Mouse (Mus musculus) CD4-positive helper T cell, adult 2 months (primary cell): ENCODE data around the gene Mdk.

ENCODE experiments used
- DNase-seq: peaks from one replicate; pipeline ENCODE4 v3.0.0-alpha.2; 2012; ENCODE audit warnings: low read depth, missing footprints, low spot score

The Mdk gene

DNA sequence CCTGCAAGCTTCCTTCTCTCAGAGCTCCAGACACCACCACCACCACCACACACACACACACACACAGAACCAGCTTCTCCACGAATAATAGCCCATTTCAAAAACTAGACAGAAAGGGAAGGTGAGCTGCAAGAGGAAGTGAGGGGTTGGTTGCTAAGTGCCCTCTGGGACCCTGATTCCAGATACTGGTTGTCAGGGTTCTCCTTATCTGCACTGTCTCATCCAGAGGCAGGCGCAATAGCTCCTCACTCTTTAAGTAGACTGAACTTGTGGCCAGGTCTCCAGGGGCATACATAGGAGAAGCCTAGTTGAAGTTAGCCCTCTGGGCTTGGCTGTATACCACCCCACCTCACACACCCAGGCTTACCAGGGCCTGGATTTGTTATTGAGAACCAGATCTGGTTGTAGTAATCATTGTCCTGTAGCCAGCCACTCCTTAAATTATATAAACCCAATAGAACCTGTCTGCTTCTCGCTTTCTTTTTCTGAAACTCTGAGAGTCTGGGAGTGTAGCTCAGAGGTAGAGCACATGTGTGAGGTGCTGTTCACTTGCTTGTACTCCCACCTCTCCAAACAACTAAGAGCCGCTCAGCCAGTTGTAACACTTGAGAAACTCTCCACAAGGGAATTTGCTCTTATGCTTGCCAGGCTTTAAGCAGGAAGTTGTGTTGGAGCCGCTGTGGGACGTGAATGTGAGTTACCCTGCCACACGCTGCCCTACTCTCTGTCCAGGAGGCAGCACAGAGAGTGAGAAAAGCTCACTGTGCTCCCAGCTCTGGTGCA, 18.6 kb downstream of the Mdk start:
- DNase-seq: no peak

DNA sequence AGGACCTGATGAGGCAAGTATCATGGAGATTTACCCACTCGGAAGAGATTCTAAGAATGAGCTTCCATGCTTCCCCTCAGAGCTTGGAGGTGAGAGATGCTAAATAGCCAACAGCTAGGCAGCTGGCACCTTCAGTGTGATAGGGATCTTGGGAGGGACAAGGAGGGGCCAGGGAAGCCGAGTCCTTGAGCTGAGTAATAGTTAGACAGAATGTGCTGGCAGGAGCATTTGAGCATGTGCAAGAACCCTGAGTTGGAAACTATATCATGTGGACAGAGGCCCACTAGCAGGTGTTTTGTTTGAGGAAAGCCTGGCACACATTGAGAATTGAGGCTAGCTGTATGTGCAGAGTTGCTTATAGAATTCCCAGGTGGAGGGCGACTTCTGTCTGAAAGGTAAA, 19.5 kb downstream of the Mdk start:
- DNase-seq: no peak

DNA sequence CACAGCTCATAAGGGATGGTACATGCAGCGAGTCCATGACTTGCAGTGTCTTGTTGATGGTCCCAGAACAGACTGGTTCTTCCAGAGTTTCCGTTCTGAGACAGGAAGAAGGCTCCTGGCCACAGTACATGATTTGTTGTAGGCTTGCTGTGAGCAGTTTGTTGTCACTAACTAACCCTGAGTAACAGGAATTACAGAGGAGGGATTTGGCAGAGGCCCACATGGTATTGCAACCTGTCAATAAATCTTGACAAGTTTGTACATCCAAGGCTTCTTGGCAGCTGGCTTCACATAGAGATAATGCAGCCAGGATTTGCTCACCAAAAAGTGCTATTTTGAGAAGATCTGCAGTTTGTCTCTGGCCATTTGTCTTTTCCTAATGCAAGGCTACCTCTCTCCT, 26.0 kb downstream of the Mdk start:
- no peak for DNase-seq

DNA sequence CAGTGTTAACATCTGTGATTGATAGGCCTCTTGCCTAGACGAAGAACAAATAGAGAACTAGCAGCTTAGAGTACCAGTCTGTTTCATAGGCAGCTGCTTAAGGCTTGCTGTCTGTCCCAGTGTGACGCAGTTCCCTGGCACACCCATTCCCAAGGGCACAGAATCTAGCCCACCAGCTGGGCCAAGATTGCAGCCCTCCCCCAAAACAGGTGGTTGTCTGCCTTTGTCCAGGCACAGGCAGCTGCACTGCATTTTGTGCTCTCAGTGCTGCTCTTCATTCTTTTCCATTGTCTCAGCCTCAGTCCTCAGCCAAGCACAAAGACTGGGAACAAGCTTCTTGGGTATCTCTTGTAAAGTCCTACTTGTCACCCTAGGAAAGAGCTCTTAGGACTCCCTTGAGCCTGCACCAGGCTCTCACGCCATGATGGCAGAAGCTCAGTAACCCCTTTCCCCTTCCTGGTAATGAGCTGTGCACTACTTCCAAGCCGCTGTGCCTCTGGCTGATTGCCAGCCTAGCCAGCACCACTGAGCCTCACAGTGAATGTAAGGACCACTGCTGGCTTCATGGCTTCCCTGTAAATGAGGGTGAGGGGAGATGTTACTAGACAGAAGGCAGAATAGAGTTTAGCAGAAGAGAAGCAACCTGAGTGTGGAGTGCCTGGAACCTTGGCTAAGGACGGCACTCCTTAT, 27.3 kb downstream of the Mdk start:
- no peak for DNase-seq

DNA sequence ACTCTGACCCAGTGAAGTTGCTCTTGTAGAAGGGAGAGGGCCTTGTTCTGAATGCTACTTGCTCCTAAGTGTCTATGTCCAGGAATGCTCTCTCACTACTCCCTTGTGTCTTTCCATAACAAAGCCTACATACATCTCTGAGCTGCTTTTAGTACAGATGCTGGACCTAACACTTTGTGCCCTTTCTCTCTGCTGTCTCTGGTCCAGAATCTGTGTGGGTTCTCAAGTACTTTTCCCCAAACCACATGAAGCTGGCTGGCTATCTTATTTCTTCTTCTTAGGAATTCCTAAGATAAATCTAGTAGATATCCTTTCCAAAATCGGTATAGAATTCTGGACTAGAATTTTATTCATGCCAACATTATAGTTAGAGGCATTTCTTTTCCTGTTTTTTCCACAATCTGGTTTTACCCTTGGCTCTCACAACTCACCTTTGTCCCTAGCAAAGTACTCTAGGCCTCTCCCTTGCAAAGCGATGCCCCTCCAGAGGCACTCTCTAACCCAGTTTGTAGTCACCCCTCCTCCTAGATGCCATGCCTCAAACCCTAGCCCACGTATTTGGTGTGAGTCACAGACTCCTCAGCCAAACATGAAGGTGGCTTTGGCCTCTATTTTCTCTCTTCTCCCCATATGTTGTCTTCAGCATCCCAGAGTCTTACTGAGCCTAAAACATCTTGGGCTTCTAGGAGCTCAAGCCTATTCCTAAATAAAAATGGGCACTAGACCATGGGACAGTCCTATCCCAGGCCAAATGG, 28.7 kb downstream of the Mdk start:
- no peak for DNase-seq

DNA sequence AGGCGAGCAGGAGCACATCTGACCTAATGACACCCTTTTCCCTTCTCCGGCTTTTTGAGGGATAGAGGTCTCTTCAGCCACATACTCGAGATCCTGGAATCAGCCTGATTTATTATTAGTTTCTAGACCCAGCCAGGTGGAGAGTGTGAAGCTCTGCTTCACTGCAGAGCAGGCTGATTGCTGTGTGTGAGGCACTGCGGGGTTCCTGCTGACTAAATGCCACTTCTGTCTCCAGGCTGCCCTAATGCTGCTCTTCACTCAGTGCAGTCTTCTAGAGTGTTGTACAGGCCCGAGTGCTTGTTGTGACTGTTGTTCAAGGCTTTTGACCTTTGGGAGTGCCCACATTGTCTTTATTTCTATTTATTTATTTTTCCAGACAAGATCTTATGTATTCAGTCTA, 29.8 kb downstream of the Mdk start:
- DNase-seq: no peak

DNA sequence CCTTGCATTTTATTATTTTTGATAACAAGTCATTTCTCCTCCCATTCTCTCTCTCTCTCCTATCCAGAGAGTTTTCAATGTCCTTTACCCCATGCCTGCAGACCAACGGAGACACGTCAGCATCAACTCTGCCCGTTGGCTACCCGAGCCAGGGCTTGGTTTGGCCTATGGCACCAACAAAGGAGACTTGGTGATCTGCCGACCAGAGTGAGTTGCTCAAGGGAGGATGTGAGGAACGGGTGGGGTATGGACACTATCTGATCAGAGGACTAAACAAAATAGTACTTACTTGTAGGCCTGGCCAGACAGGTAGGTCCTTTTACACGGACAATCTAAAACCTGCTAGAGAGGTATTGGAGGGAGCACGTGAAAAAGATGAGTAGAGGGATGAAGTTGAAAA, 31.7 kb downstream of the Mdk start:
- DNase-seq: no peak

DNA sequence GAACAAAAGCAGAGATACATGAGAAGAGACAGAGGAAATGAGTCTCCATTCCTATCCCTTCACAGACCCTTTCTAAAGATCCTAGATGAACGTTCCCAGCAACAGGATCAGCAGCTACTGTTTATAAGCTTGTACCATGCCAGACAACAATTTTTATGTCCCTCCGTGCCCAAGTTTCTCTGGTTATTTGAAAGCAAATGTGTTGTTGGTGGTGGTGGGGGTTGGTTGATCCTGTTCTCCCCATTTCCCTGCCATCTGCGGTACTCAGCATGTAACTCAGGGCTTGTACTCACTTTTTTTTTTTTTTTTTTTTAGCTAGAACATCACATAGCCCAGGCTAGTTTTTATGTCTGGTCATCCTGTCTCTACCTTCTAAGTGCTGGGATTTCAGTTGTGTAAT, 33.0 kb downstream of the Mdk start:
- DNase-seq: no peak

DNA sequence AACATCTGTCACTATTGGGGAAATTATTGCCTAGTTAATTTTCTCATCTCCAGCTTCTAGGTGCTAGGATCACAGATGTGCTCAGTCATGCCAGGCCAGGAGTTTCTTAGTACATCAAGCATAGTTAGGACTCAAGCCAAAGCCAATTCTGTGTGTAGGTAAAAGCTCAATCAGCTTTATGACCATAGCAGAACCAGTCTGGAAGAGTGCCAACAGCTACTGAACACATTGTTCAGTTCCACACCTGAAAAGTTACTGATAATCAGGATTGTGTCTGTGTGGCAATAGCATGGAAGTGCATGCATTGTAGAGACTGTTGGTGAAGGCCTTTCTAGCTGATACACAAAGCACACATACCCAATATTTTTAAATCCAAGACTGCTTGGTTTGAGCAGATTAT, 34.1 kb downstream of the Mdk start:
- no peak for DNase-seq

DNA sequence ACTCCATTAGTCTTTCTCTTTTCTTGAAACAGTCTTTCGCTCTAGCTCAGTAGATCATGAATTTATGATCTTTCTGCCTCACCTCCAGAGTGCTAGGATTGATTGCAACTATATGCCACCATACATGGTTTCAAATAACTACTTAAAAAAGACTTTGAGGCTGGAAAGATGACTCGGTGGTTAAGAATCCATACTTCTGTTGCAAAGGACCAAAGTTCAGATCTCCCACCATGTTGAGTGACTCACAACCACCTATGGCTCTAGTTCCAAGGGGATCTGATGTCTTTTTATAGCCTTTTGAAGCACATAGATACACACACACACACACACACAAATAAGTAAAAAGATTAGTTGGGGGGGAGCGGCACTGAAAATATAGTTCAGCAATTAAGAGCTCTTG, 36.7 kb downstream of the Mdk start:
- no peak for DNase-seq

DNA sequence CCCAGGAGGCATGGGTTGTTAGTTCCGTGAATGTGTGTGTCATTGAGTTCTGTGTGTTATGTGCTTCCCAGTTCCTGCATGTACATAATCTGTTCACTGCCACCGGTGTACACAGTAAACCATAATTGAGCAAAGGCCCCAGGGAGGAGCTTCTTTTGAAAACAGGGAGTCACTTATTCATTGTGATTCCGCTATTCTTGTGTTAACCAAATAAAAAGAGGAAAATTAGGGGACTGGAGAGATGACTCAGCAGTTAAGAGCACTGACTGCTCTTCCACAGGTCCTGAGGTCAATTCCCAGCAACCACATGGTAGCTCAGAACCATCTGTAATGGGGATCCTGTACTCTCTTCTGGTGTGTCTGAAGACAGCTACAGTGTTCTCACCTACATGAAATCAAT, 37.4 kb downstream of the Mdk start:
- no peak for DNase-seq

DNA sequence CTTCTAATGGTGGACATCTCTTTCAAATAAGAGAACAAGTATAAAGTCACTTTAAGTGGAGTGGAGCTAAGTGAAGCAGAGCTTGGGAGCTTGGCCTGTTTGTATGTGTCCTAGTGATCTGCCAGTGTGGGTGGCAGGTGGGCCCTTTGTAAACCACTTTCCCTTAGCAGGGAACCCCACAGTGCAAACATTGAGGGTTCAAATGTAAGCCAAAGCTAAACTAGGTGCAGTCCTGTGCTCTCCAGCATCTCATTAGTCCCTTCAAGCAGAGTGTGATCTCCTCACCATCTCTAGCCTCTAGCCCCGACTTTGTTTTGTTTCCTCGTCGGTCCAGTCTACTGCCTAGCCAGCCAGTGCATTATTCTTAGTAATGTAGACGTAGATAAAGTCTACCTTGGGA, 47.5 kb downstream of the Mdk start:
- DNase-seq: no peak

DNA sequence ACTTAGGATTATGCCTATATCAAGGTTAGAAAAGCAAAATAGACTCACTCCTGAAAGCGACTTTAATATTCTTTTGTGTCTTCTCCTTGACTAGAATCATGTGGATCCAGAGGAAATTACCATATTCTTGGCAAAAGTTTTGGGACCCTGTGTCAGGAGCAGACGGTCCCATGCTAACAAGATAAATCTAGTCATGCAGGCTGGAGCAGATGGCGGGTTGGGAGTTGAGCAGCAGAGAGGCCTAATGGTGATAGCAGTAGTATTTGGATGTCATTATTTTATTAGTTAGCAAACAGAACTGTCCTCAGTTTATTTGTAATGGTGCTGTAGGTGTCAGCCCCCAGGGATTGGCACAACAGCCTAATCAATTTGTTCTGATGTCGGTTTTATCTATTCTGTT, 48.1 kb downstream of the Mdk start:
- no peak for DNase-seq
